In the genomic region with DNA sequence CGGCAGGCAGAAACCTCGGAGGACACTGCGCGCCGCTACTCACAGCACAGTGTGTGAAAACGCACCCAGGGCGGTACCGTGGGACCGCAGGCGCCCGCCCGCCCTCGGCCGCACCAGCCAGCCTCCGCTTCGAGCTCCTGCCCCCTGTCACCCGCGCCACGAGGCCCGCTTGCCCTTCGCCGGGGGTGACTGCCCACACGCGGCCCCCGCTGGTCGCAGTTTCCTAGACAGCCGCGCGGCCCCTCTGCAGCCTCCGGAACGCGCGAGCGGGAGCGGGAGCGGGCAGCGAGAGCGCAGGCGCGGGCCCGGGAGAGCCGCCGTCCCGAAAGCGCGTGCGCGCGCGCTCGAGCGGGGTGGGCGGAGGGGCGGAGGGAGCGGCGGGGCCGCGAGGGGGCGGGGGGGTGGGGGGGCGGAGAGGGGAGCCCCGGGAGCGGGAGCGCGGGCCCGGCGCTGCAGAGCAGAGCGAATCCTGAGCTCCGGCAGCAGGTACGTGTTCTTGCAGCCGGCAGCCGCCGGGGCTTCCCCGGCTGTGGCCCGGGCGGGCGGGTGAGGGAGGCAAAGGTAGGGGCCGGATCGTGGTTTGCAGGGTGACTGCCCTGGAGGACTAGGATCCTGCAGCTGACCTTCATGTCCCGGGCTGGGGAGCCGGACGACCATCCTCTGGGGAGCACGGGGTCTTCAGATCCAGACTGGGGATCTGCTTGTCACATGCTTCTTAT, we compare ENCODE assay signal across 7 mouse cellular contexts. TPM values are rescaled to one million over a fixed set of nuclear protein-coding genes. Genes with fewer than 3 reads are reported as not detected.
DNase-seq lines count a peak whose midpoint lies in the region; ATAC-seq and TF ChIP-seq lines count a peak whose summit lies in the region.

A gene (minus strand): TSS at position 330 of the 719 bp plus-strand sequence.
A gene (plus strand): TSS at position 399 of the 719 bp plus-strand sequence.

- DNase-seq in adipocyte (ENCODE audit: low spot score), result peak; percentile 52
- peak; percentile 80 for DNase-seq in embryo, embryonic 10 days (ENCODE audit: low spot score)
- DNase-seq in gastrocnemius, postnatal 4 days (ENCODE audit: low spot score in 2 of 2), result peak; percentile 52 to 74
- DNase-seq in limb, embryonic 11.5 days (ENCODE audit: low spot score), result peak; percentile 83
- DNase-seq in spleen, adult 18-20 months, result peak; percentile 50 to 53

- peaks cover 12% of the 10 kb centered on the region; the same call in 1 of the 2 replicates for H3K27me3 ChIP-seq in intestine, postnatal 0 days (replicated peaks; ENCODE audit: control insufficient read depth, insufficient read depth, low read length)
- H3K27me3 ChIP-seq in limb, embryonic 11.5 days (ENCODE audit: control insufficient read depth, insufficient read depth, low read length), result peaks cover 18% of the 10 kb centered on the region
- peaks cover 42% of the 10 kb centered on the region for H3K27me3 ChIP-seq in midbrain, embryonic 13.5 days

- peak; percentile 74 for ATAC-seq in intestine, postnatal 0 days
- peak; percentile 83 for ATAC-seq in limb, embryonic 11.5 days (ENCODE audit: insufficient number of reproducible peaks, low FRiP score, low TSS enrichment, low read depth)
- peak; percentile 93 for ATAC-seq in midbrain, embryonic 13.5 days

- peak within 1 kb of the TSS; percentile 62 for H3K9ac ChIP-seq in intestine, postnatal 0 days (ENCODE audit: low read depth, low read length)
- H3K9ac ChIP-seq in limb, embryonic 11.5 days (ENCODE audit: low read length), result peak within 1 kb of the TSS; percentile 62
- H3K9ac ChIP-seq in midbrain, embryonic 13.5 days (replicated peaks), result peak within 1 kb of the TSS; percentile 84

- no peaks in the 10 kb centered on the region for H3K9me3 ChIP-seq in intestine, postnatal 0 days (ENCODE audit: control insufficient read depth)
- H3K9me3 ChIP-seq in limb, embryonic 11.5 days (ENCODE audit: control insufficient read depth, low read length), result no peaks in the 10 kb centered on the region
- H3K9me3 ChIP-seq in midbrain, embryonic 13.5 days, result no peaks in the 10 kb centered on the region

- WGBS in intestine, postnatal 0 days, result under 1% methylated on average over 52 of the region's 82 CpGs
- under 1% methylated on average over 55 of the region's 82 CpGs for WGBS in limb, embryonic 11.5 days
- under 1% methylated on average over 51 of the region's 82 CpGs for WGBS in midbrain, embryonic 13.5 days

- TF ChIP-seq CTCF in intestine, postnatal 0 days (IDR thresholded peaks at IDR 0.05; ENCODE audit: low read depth), result no peak

- H3K36me3 ChIP-seq in intestine, postnatal 0 days (ENCODE audit: control insufficient read depth, insufficient read depth), result no peaks in the 10 kb centered on the region
- H3K36me3 ChIP-seq in limb, embryonic 11.5 days (ENCODE audit: control insufficient read depth, insufficient read depth, low read length), result no peaks in the 10 kb centered on the region
- H3K36me3 ChIP-seq in midbrain, embryonic 13.5 days, result no peaks in the 10 kb centered on the region

- H3K27ac ChIP-seq in intestine, postnatal 0 days (ENCODE audit: low read depth, low read length), result no peak within 1 kb of the TSS
- H3K27ac ChIP-seq in limb, embryonic 11.5 days (replicated peaks; ENCODE audit: low read depth, low read length), result no peak within 1 kb of the TSS
- peak within 1 kb of the TSS; percentile 74 for H3K27ac ChIP-seq in midbrain, embryonic 13.5 days

- no peaks in the 10 kb centered on the region for H3K4me1 ChIP-seq in intestine, postnatal 0 days (replicated peaks; ENCODE audit: control insufficient read depth, insufficient read depth, low read length)
- no peaks in the 10 kb centered on the region for H3K4me1 ChIP-seq in limb, embryonic 11.5 days (ENCODE audit: control insufficient read depth, insufficient read depth, low read length)
- peaks cover 17% of the 10 kb centered on the region for H3K4me1 ChIP-seq in midbrain, embryonic 13.5 days (replicated peaks)

- peak within 1 kb of the TSS; percentile 98 for H3K4me2 ChIP-seq in intestine, postnatal 0 days (replicated peaks; ENCODE audit: low read depth)
- peak within 1 kb of the TSS; percentile 83 for H3K4me2 ChIP-seq in limb, embryonic 11.5 days (ENCODE audit: low read depth, severe bottlenecking)
- H3K4me2 ChIP-seq in midbrain, embryonic 13.5 days (replicated peaks), result peak within 1 kb of the TSS; percentile 72

- H3K4me3 ChIP-seq in intestine, postnatal 0 days (ENCODE audit: low read depth, low read length), result peak within 1 kb of the TSS; percentile 79
- H3K4me3 ChIP-seq in limb, embryonic 11.5 days (ENCODE audit: low read depth, low read length), result peak within 1 kb of the TSS; percentile 46
- peak within 1 kb of the TSS; percentile 73 for H3K4me3 ChIP-seq in midbrain, embryonic 13.5 days (replicated peaks)

RNA-seq across cellular contexts. Expression of the first gene that starts in this region (rescaled TPM):
- total RNA-seq in gastrocnemius, postnatal 4 days (2021), result 1 to 10 TPM; 1.5 to 1.6 TPM
- polyA plus RNA-seq in intestine, postnatal 0 days (2015; fragmentation: Nextera tagmentation; extraction: Ambion mirVana), result 4.5 and 4.9 TPM in 2 replicates
- 1.5 TPM in 2 replicates for polyA plus RNA-seq in limb, embryonic 11.5 days (2014; fragmentation: Nextera tagmentation; extraction: Ambion mirVana)
- polyA plus RNA-seq in midbrain, embryonic 13.5 days (2015; fragmentation: Nextera tagmentation; extraction: Ambion mirVana), result 1.5 and 1.9 TPM in 2 replicates

RNA-seq across cellular contexts. Expression of the second gene that starts in this region (rescaled TPM):
- under 1 TPM; 0.44 to 0.74 TPM for total RNA-seq in gastrocnemius, postnatal 4 days (2021)
- polyA plus RNA-seq in intestine, postnatal 0 days (2015; fragmentation: Nextera tagmentation; extraction: Ambion mirVana), result 0.16 and 0.21 TPM in 2 replicates
- polyA plus RNA-seq in limb, embryonic 11.5 days (2014; fragmentation: Nextera tagmentation; extraction: Ambion mirVana), result 0.17 and 0.23 TPM in 2 replicates
- 2.8 and 3.2 TPM in 2 replicates for polyA plus RNA-seq in midbrain, embryonic 13.5 days (2015; fragmentation: Nextera tagmentation; extraction: Ambion mirVana)
